Mouse (Mus musculus): ENCODE measurements around the gene 4932415D10Rik. TPM values are rescaled to one million over a fixed set of nuclear protein-coding genes. Genes with fewer than 3 reads are reported as not detected.

The 4932415D10Rik gene
- polyA plus RNA-seq (2012; rRNA removed): not detected in 2 replicates

GRCm38 (mm10) chr10:82316482-82316881 lies at the start of gene 4932415D10Rik:
Gene 4932415D10Rik, minus strand, starts transcription at chr10:82316582.

GRCm38 (mm10) chr10:82354083-82355010 lies 38.0 kb upstream of the 4932415D10Rik start, which contains the start of gene Gm4924:
Gene Gm4924, plus strand, starts transcription at chr10:82354255.

GRCm38 (mm10) chr10:82240742-82241400 lies 75.5 kb downstream of the 4932415D10Rik start, which contains the start of gene Zfp938:
Gene Zfp938, minus strand, starts transcription at chr10:82241280.

Other genes with a start within 250 kb of the 4932415D10Rik start
- gene BC024063, start 233.2 kb downstream of the 4932415D10Rik start, polyA plus RNA-seq (2012; rRNA removed): 0.24 and 0.29 TPM in 2 replicates
- 0.68 and 0.70 TPM in 2 replicates for gene AU041133, start 188.6 kb downstream of the 4932415D10Rik start, polyA plus RNA-seq (2012; rRNA removed)
- 1.9 and 2.2 TPM in 2 replicates for gene Zfp938, start 75.3 kb downstream of the 4932415D10Rik start, polyA plus RNA-seq (2012; rRNA removed)
- 0.59 and 0.90 TPM in 2 replicates for gene Gm4924, start 37.7 kb upstream of the 4932415D10Rik start, polyA plus RNA-seq (2012; rRNA removed)
- gene Gm1553, start 176.0 kb upstream of the 4932415D10Rik start, polyA plus RNA-seq (2012; rRNA removed): not detected in 2 replicates

All from liver, embryonic 18 days (tissue).